Mouse (Mus musculus) kidney, adult 10 weeks (tissue): Measurements from ENCODE around the gene Traf7. TPM values are rescaled to one million over a fixed set of nuclear protein-coding genes. Genes with fewer than 3 reads are reported as not detected.

Source experiments
- polyA plus RNA-seq: library from polyadenylated mRNA; stranded (reverse); fragments of 350-450 nt; fragmentation: Illumina TruSeq; extraction: RNeasy Lipid Tissue Mini Kit (QIAGEN cat#74804); gene quantifications from one replicate; pipeline ENCODE4 v1.2.3, GENCODE M21; 2014; ENCODE audit warnings: low read depth, low replicate concordance

Gene Traf7
- polyA plus RNA-seq = 1.9 TPM

DNA sequence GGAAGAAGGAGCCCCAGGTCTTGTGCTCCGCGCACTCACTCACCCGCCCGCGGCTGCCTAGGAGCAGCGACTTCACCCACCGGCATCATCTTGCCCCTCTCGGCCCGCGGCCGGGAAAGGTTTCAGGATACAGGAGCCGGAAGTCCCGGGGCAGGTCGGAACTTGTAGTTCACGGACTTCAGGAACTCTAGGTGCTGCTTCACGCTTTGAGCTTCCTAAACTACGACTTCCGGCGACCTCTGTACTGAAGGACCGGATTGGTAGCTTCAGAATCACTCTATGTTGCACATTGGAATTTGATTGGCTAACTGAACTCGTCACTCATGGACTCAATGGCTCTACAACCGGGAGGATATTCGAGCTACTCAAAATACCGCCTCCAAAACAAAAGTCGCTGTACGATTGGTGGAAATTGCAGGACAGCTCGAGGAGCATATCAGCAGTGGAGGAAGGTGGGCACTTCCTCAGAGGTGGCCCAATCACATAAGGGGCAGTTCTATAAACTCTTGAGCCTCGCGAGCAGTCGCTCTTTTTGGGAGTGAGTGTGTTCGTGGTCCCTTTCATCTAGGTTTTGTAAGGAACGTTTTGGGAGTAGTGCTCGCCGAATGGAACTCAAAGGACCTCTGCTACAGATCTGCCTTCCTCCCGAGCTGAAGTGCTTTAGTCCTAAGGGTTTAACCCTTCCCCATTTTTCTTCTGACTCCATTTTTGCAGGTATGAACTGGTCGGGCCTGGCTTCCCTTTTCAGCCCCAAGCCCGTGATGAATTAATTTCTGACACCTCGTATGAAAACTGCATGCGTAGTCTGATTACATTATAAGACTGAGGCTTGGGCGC lies at the start of gene Traf7:
Gene Traf7, minus strand, starts transcription at position 216 of the 837 bp plus-strand sequence.

DNA sequence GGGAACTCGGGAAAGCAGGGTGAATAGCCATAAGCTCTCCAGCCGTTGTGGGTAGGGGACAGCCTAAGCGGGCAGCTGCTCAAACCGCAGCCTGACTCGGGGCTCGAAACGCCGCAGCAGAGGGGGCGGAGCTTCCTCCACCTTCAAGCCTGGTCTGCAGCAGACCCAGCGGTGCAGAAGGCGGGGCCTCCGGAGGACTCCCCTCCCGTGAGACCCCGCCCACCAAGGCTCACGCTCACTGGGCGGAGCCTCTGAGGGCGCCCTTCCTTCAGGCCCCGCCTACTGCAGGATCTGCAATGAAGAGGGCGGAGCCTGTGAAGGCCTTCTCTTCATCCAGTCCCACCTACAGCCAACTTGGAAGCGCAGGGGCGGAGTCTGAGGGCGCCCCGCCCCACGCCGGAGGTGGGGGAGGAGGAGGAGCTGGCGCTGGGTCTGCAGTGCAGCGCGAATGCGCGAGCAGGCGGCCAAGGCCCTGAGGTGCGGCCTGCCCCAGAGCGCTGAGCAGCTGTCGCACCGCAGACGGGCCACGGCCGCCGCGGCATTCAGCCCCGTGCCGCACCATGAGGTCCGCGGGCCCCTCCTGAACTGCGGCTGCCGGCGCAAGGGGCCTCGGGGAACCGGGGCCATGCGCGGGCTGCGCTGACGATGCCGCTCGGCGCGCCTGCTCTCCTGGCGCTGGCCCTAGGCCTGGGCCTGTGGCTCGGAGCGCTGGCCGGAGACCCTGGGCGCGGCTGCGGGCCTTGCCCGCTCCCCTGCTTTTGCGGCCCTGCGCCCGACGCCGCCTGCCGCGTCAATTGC lies 22.1 kb upstream of the Traf7 start, which contains the start of gene Pkd1:
Gene Pkd1, plus strand, starts transcription at position 217 of the 798 bp plus-strand sequence.

DNA sequence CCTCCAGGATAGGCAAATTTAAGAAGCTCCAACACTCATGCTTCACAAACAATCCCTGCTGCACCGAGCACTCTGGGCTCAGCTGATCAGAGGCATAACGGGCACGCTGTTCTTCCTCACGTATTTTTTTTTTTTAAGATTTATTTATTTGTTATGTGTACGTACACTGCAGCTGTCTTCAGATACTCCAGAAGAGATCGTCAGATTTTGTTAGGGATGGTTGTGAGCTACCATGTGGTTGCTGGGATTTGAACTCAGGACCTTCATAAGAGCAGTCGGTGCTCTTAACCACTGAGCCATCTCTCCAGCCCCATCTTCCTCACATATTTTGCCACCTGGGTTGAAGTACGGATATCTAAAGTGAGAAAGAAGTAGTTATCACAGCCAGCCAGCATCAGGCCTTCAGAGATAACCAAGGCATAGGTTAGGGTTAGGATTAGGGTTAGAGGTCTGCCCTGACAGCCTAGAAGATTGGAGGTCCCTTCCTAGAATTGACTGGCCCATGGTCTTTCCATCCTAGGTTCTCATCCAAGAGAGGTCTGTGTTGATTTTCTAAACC lies 6.5 kb upstream of the Traf7 start, which contains the start of gene Rab26:
Gene Rab26, minus strand, starts transcription at position 51 of the 559 bp plus-strand sequence.

DNA sequence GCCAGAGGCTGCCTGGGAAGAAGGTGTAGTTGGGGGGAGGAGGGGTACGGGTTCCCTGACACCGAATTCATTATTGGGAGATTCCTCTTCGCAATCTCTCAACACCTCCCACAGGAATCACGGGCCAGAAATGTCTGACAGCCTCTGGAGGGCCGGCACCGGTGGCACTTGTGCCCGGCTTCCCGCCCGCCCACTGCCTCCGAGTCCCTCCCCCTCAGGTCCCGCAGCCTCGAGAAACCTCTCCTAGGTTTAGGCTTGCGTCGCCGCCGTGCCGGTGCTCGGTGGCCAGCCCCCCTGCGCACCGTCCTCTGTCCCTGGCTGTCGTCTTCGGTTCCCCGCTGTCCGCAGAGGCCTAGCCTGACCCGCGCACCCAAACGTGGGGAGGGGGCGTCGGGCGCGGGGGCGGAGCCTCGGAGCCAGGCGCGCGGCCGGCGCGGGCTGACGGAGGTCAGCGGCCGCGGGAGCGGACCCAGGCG lies 39.5 kb downstream of the Traf7 start, which contains the start of gene Caskin1:
Gene Caskin1, plus strand, starts transcription at position 416 of the 476 bp plus-strand sequence.

DNA sequence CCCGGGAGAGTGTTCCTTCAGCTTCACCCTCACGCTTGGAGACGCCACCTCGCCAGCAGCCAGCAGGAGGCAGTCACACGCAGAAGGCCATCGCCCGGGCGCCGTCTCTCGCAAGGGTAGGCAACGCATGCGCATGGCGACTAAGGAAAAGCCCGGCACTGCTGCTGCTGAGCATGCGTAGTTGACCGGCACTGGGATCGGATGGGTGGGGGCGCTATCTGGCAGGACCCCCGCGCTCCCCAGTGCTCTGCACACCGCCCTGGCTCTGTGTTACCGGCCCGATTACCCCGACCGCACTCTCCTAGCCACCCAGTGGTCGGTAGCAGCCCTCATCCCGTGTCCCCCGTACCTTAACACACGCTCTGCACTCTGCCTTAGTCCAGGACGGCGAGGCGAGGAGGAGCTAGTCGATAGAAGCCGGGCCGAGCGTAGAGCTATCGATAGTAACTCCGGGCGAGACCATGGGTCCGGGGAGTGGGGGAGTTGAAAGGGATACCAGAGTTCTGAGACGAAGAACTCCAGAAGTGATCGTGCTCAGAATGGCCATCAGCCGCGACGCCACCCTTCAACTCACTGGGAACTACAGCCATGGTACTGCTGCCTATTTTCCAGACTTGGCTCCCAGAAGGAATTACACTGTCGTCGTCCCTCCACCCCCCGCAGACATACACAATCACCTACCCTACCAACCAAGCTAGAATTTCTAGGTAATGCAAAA lies 48.9 kb downstream of the Traf7 start, which contains the start of gene Mlst8:
Gene Mlst8, minus strand, starts transcription at position 416 of the 718 bp plus-strand sequence.

DNA sequence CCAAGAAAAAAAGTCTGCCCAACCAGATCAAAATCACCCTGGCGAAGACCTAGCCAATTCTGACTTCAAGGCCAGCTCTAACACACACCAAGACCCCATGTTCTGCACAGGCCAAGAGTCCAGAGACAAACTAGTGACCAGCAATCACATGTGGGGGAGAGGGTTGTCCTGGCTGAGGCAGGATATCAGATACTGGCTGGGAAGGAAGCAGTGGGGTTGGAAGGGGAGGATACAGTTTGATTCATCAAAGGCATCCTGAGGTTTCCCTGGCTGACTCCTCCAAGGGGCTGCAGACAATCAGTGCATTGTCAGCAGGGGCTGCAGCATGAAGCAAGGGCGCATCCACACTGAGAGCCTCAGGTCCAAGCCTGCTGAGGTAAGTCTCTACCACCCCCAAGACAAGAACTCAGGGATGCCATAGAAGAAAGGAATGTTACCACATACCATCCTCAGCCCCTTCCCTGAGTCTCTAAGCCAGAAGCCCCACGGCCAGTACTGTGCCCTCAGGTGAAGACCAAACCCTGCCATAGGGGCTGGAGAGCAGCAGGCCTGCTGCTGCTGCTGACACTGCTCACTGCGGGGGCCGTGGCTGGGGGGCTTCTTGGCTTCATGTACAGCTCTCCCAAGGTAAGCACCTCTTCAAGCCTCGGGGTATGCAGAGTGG lies 54.0 kb downstream of the Traf7 start, which contains the start of gene Bricd5:
Gene Bricd5, plus strand, starts transcription at position 273 of the 664 bp plus-strand sequence.

DNA sequence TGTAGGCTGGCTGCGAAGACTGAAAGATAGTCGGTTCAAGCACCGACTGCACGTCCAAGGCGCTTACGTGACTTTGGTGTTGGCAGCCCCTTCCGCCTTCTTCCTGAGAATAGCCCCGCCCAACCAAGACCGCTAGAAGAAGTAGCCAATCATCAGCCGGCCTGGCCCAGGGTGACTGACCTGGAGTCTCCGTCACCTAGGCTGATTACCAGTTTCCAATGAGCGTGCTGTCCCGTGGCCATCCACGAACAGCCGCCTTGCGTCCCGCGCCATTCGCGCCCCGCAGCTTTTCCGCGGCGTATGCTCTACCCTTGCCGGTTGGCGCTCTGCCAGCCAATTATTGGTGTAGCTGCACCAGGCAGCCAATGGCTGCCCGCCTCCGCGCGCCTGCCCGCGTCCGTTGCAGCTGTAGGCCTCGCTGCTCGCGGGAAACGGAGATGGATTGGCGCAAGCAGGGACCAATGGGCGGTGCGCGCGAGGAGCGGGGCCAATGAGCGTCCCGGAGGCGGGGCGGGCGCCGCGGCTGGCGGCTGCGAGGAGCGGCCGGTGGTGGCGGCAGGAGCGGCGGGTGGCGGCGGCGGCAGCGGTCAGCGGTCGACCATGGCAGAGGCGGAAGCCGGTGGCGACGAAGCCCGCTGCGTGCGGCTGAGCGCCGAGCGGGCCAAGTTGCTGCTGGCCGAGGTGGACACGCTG lies 57.7 kb downstream of the Traf7 start, which contains the start of the genes E4f1 and Pgp:
Gene E4f1, minus strand, starts transcription at position 404 of the 693 bp plus-strand sequence.
Gene Pgp, plus strand, starts transcription at position 483 of the 693 bp plus-strand sequence.

Other genes starting within 250 kb of the Traf7 start
- 0.53 TPM for gene Abca17, start 176.9 kb downstream of the Traf7 start, polyA plus RNA-seq
- 18.1 TPM for gene Abca3, start 176.0 kb downstream of the Traf7 start, polyA plus RNA-seq
- gene Rnps1, start 113.4 kb downstream of the Traf7 start, polyA plus RNA-seq = 33.1 TPM
- gene Eci1, start 101.3 kb downstream of the Traf7 start, polyA plus RNA-seq = 43.3 TPM
- 0.57 TPM for gene Dnase1l2, start 84.8 kb downstream of the Traf7 start, polyA plus RNA-seq
- gene E4f1, start 57.6 kb downstream of the Traf7 start, polyA plus RNA-seq = 0.40 TPM
- 14.7 TPM for gene Pgp, start 57.5 kb downstream of the Traf7 start, polyA plus RNA-seq
- not detected for gene Bricd5, start 54.1 kb downstream of the Traf7 start, polyA plus RNA-seq
- gene Mlst8, start 48.9 kb downstream of the Traf7 start, polyA plus RNA-seq = 2.4 TPM
- not detected for gene Caskin1, start 39.3 kb downstream of the Traf7 start, polyA plus RNA-seq
- gene Rab26, start 6.3 kb upstream of the Traf7 start, polyA plus RNA-seq = not detected
- 4.7 TPM for gene Pkd1, start 21.9 kb upstream of the Traf7 start, polyA plus RNA-seq
- gene Tsc2, start 104.7 kb upstream of the Traf7 start, polyA plus RNA-seq = 11.8 TPM
- 0.28 TPM for gene Nthl1, start 104.7 kb upstream of the Traf7 start, polyA plus RNA-seq
- 11.1 TPM for gene Slc9a3r2, start 122.4 kb upstream of the Traf7 start, polyA plus RNA-seq
- gene Npw, start 130.5 kb upstream of the Traf7 start, polyA plus RNA-seq = not detected
- gene Zfp598, start 141.7 kb upstream of the Traf7 start, polyA plus RNA-seq = 1.0 TPM
- 0.32 TPM for gene Syngr3, start 162.0 kb upstream of the Traf7 start, polyA plus RNA-seq
- gene Gfer, start 168.2 kb upstream of the Traf7 start, polyA plus RNA-seq = 9.9 TPM
- 1.4 TPM for gene Noxo1, start 168.3 kb upstream of the Traf7 start, polyA plus RNA-seq
- not detected for gene Tbl3, start 179.7 kb upstream of the Traf7 start, polyA plus RNA-seq
- gene Rnf151, start 190.1 kb upstream of the Traf7 start, polyA plus RNA-seq = not detected
- 425 TPM for gene Rps2, start 190.2 kb upstream of the Traf7 start, polyA plus RNA-seq
- gene Ndufb10, start 196.5 kb upstream of the Traf7 start, polyA plus RNA-seq = 205 TPM
- not detected for gene Rpl3l, start 199.9 kb upstream of the Traf7 start, polyA plus RNA-seq
- 5.7 TPM for gene Msrb1, start 208.7 kb upstream of the Traf7 start, polyA plus RNA-seq
- gene Hs3st6, start 225.1 kb upstream of the Traf7 start, polyA plus RNA-seq = not detected